22 mouse cellular contexts compared by ENCODE assay signal in the genomic region with DNA sequence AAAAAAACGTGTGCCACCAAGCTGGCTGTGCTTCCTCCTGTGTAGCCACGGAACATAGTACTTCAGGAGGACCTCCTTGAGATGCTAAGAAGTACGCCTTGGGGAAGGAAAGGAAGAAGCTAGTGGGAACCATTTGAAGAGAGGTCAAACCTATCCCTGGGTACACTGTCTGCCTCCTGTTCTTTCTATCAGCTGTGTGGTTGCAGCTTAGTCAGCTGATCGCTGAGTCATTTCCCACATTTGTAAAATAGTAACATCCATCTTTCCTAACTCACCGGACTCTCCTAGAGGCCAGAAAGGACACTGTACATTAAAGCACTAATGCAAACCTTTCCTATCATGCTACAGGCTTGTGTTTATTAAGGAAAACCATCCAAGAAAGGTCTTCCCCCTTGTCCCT. TPM values are rescaled to one million over a fixed set of nuclear protein-coding genes. Genes with fewer than 3 reads are reported as not detected.
DNase-seq lines count a peak whose midpoint lies in the region; TF ChIP-seq lines count a peak whose summit lies in the region.
"Had no signal": no experiment of that assay in that cellular context is flagged by ENCODE, and none has a peak within 500 bp of the region (broad histone marks: within the 10 kb centered on the region; RNA-seq: fewer than 3 reads in every experiment).

No protein-coding gene starts in this region.

- H3K27me3 ChIP-seq in myocyte (ENCODE audit: control insufficient read depth, insufficient read depth, insufficient read length), result no peaks in the 10 kb centered on the region
- H3K27me3 ChIP-seq: embryonic facial prominence, embryonic 13.5 days; forebrain, embryonic 13.5 days; heart, embryonic 15.5 days; intestine, embryonic 15.5 days; Patski had no signal

- no peak for TF ChIP-seq CTCF in embryonic fibroblast, embryonic 13.5 days (IDR thresholded peaks at IDR 0.05; ENCODE audit: borderline replicate concordance, insufficient read depth, low read length)

- H3K4me3 ChIP-seq in ES-E14 (ENCODE audit: insufficient read depth in 1 of 2, low read depth in 1 of 2, low read length in 2 of 2, poor library complexity in 1 of 2, severe bottlenecking in 1 of 2) (no peak overlapping the region), myocyte (no peak overlapping the region)
- no peak overlapping the region for H3K4me3 ChIP-seq in embryonic fibroblast, embryonic 13.5 days (ENCODE audit: insufficient read depth, low read length)
- H3K4me3 ChIP-seq: embryonic facial prominence, embryonic 13.5 days; forebrain, embryonic 13.5 days; heart, embryonic 10.5 days; heart, embryonic 15.5 days; hindbrain, embryonic 10.5 days; intestine, embryonic 15.5 days had no signal

- H3K79me2 ChIP-seq in myocyte (ENCODE audit: control insufficient read depth, insufficient read depth), result no peaks in the 10 kb centered on the region

- no peak overlapping the region for H3K4me2 ChIP-seq in myocyte (ENCODE audit: low read depth)
- H3K4me2 ChIP-seq: embryonic facial prominence, embryonic 13.5 days; forebrain, embryonic 13.5 days; heart, embryonic 15.5 days; hindbrain, embryonic 14.5 days; intestine, embryonic 15.5 days had no signal

- in situ Hi-C loops in ES-E14 (cut with MboI; ENCODE audit: low sequenced_read_pairs in 2 of 2, unreplicated experiment in 2 of 2), result no loop called here

- DNase-seq in adrenal gland, adult 2 months, result peak; percentile 19
- DNase-seq in adrenal gland, postnatal 25 days, result no peak
- DNase-seq in ES-E14 (ENCODE audit: low read depth, low spot score) (no peak), adipocyte (ENCODE audit: low spot score) (no peak)
- no peak for DNase-seq in layer of hippocampus, postnatal 36 days
- DNase-seq in cerebellum, postnatal 10 days, result no peak
- DNase-seq: adrenal gland, adult 8-10 months; cerebellum, adult 11-12 months; cerebellum, adult 9-11 months; forebrain, postnatal 0 days; gastrocnemius, postnatal 36 days; kidney, adult 18-20 months had no signal

- no peak for TF ChIP-seq POLR2A in embryonic fibroblast, embryonic 13.5 days (IDR thresholded peaks at IDR 0.05; ENCODE audit: low read depth, low read length)
- no peak for TF ChIP-seq POLR2A in myocyte (IDR thresholded peaks at IDR 0.05; ENCODE audit: insufficient read length, low read depth)

- H3K9ac ChIP-seq in ES-E14 (ENCODE audit: insufficient read depth, low read depth, low read length, poor library complexity, severe bottlenecking), result no peak overlapping the region
- H3K9ac ChIP-seq: embryonic facial prominence, embryonic 13.5 days; forebrain, embryonic 13.5 days; forebrain, postnatal 0 days; heart, embryonic 15.5 days; hindbrain, embryonic 14.5 days; intestine, embryonic 15.5 days had no signal

- no peaks in the 10 kb centered on the region for H3K9me3 ChIP-seq in ES-E14 (ENCODE audit: control insufficient read depth, insufficient read depth, low read depth, low read length)
- H3K9me3 ChIP-seq: embryonic facial prominence, embryonic 13.5 days; forebrain, embryonic 13.5 days; heart, embryonic 10.5 days; heart, embryonic 15.5 days; hindbrain, embryonic 10.5 days; intestine, embryonic 15.5 days had no signal

- H3K36me3 ChIP-seq in ES-E14 (ENCODE audit: control insufficient read depth, insufficient read depth, low read length, poor library complexity, severe bottlenecking), result peaks cover 27% of the 10 kb centered on the region
- H3K36me3 ChIP-seq in myocyte (ENCODE audit: control insufficient read depth, insufficient read depth), result peaks cover 15% of the 10 kb centered on the region

- peaks cover 8 to 17% of the 10 kb centered on the region in 2 experiments; a peak in 3 of 4 replicates for H3K4me1 ChIP-seq in ES-E14 (ENCODE audit: control insufficient read depth in 2 of 2, insufficient read depth in 2 of 2, low read length in 2 of 2, poor library complexity in 1 of 2)
- peaks cover 9% of the 10 kb centered on the region for H3K4me1 ChIP-seq in embryonic fibroblast, embryonic 13.5 days (ENCODE audit: control insufficient read depth, insufficient read depth, low read length)
- H3K4me1 ChIP-seq: intestine, embryonic 15.5 days had no signal

- no peak overlapping the region for H3ac ChIP-seq in myocyte (ENCODE audit: control insufficient read depth, insufficient read length)

- H3K27ac ChIP-seq in ES-E14 (ENCODE audit: insufficient read depth, low read depth, low read length, poor library complexity, severe bottlenecking), result peak overlapping the region; percentile 42
- H3K27ac ChIP-seq in embryonic fibroblast, embryonic 13.5 days (ENCODE audit: insufficient read depth, low read length), result peak overlapping the region; percentile 3; the same call in 1 of the 2 replicates
- H3K27ac ChIP-seq: embryonic facial prominence, embryonic 13.5 days; forebrain, embryonic 13.5 days; heart, embryonic 10.5 days; heart, embryonic 15.5 days; hindbrain, embryonic 10.5 days; hindbrain, embryonic 14.5 days; intestine, embryonic 15.5 days had no signal

TF ChIP-seq in ES-E14, 5 proteins besides CTCF, POLR2A, EP300 and RAD21:
- TF ChIP-seq ZC3H11A (IDR thresholded peaks at IDR 0.05; ENCODE audit: borderline replicate concordance, low read depth, low read length) (no peak), MAFK (IDR thresholded peaks at IDR 0.05; ENCODE audit: insufficient read depth, low read depth, low read length) (no peak), ZNF384 (IDR thresholded peaks at IDR 0.05; ENCODE audit: low read depth, low read length) (no peak), CHD2 (IDR thresholded peaks at IDR 0.05; ENCODE audit: low read depth, low read length) (no peak), HCFC1 (IDR thresholded peaks at IDR 0.05; ENCODE audit: borderline replicate concordance, insufficient read depth, low read length) (no peak)

TF ChIP-seq in myocyte, 11 proteins besides CTCF, POLR2A, EP300 and RAD21:
- TF ChIP-seq E2F4 (IDR thresholded peaks at IDR 0.05; ENCODE audit: insufficient read depth) (no peak), MYOG (IDR thresholded peaks at IDR 0.05; ENCODE audit: control insufficient read depth in 1 of 3, insufficient read depth in 1 of 3, insufficient read length in 2 of 3, low read depth in 2 of 3) (no peak), SRF (IDR thresholded peaks at IDR 0.05; ENCODE audit: control insufficient read depth, insufficient read length, low read depth) (no peak), CEBPB (IDR thresholded peaks at IDR 0.05; ENCODE audit: insufficient read depth, poor library complexity, severe bottlenecking) (no peak), REST (IDR thresholded peaks at IDR 0.05; ENCODE audit: insufficient read depth, insufficient read length) (no peak), USF1 (IDR thresholded peaks at IDR 0.05; ENCODE audit: low read depth) (peak; percentile 67)

RNA-seq across cellular contexts. Expression of a gene that starts 41.4 kb away (rescaled TPM):
- 10 to 100 TPM; 58.6 to 77.5 TPM for total RNA-seq in adrenal gland, adult 2 months (2021)
- polyA plus RNA-seq in adrenal gland, adult 2 months (2012; rRNA removed), result 76.6 and 80.7 TPM in 2 replicates
- 60.4 and 77.0 TPM in 2 replicates for total RNA-seq in adrenal gland, postnatal 25 days (2021)
- 71.1 and 86.8 TPM in 2 replicates for total RNA-seq in ES-E14 (2012; rRNA removed)
- 174 and 187 TPM in 2 replicates for polyA plus RNA-seq in embryonic fibroblast, embryonic 13.5 days (2011; ENCODE audit: insufficient read length, low read depth, missing spikeins)
- polyA plus RNA-seq in myocyte (2012; fragmentation: generic; extraction: Trizol), result 55.5 TPM
- 100 to 1,000 TPM; 158 to 162 TPM for total RNA-seq in layer of hippocampus, postnatal 36 days (2021)
